Mouse (Mus musculus): Measurements from ENCODE around the gene Ldlrad2.
A peak's percentile ranks its signal among the peaks of the same experiment; 100 is the strongest.

Ldlrad2 gene

GRCm38 (mm10) chr4:137546003-137546525, 28.3 kb downstream of the Ldlrad2 start:
- DNase-seq, result peak; percentile 56

- peak; percentile 16 for DNase-seq
Measured at GRCm38 (mm10) chr4:137545568-137545967, 28.8 kb downstream of the Ldlrad2 start.

- DNase-seq, result no peak
Measured at GRCm38 (mm10) chr4:137542968-137543367, 31.4 kb downstream of the Ldlrad2 start.

GRCm38 (mm10) chr4:137540356-137540755, 34.0 kb downstream of the Ldlrad2 start:
- DNase-seq, result peak; percentile 83

GRCm38 (mm10) chr4:137527872-137528271, 46.5 kb downstream of the Ldlrad2 start:
- DNase-seq, result no peak

GRCm38 (mm10) chr4:137527368-137527767, 47.0 kb downstream of the Ldlrad2 start:
- peak; percentile 47 for DNase-seq

- no peak for DNase-seq
Measured at GRCm38 (mm10) chr4:137525426-137525825, 48.9 kb downstream of the Ldlrad2 start.

Data from kidney, adult 18-20 months (tissue).